Mouse (Mus musculus) midbrain, embryonic 11.5 days (tissue): ENCODE measurements around the gene Dnajc11. TPM values are rescaled to one million over a fixed set of nuclear protein-coding genes. Genes with fewer than 3 reads are reported as not detected.
A peak's percentile ranks its signal among the peaks of the same experiment; 100 is the strongest.

ENCODE experiments used
- ATAC-seq: fragments of 200-750 bp; cut with Nextera tagmentation; 2 replicates; pipeline ENCODE4 v1.8.0; 2017; ENCODE audit warnings: moderate TSS enrichment, moderate library complexity; ENCODE audit not compliant: low FRiP score
- DNase-seq: peaks from one replicate; pipeline ENCODE4 v3.0.0; 2015; ENCODE audit warnings: low spot score; ENCODE audit errors: missing footprints
- H3K27ac ChIP-seq: fragments of 300-500 bp; sonication (generic); 2 replicates; pipeline ENCODE4 v1.5.1; 2014; ENCODE audit warnings: low read depth, low read length
- H3K27me3 ChIP-seq: fragments of 300-500 bp; sonication (generic); 2 replicates; pipeline ENCODE4 v1.6.1; 2014; ENCODE audit warnings: mild to moderate bottlenecking, low read length, moderate library complexity, mixed read lengths; ENCODE audit not compliant: control insufficient read depth, insufficient read depth
- H3K36me3 ChIP-seq: fragments of 300-500 bp; sonication (generic); 2 replicates; pipeline ENCODE4 v1.6.1; 2014; ENCODE audit warnings: mild to moderate bottlenecking, low read length, moderate library complexity, mixed read lengths; ENCODE audit not compliant: control insufficient read depth, insufficient read depth
- H3K4me1 ChIP-seq: fragments of 300-500 bp; sonication (generic); 2 replicates; pipeline ENCODE4 v1.6.1; 2014; ENCODE audit warnings: low read length; ENCODE audit not compliant: control insufficient read depth, insufficient read depth
- H3K4me2 ChIP-seq: fragments of 300-500 bp; sonication (generic); 2 replicates; pipeline ENCODE4 v1.6.1; 2014; ENCODE audit warnings: mild to moderate bottlenecking, moderate library complexity
- H3K4me3 ChIP-seq: fragments of 300-500 bp; sonication (generic); 2 replicates; pipeline ENCODE4 v1.5.1; 2014; ENCODE audit warnings: low read depth, low read length
- H3K9ac ChIP-seq: fragments of 300-500 bp; sonication (generic); 2 replicates; pipeline ENCODE4 v1.6.1; 2014; ENCODE audit warnings: low read length
- H3K9me3 ChIP-seq: fragments of 300-500 bp; sonication (generic); 2 replicates; pipeline ENCODE4 v1.6.1; 2016; ENCODE audit warnings: low read length; ENCODE audit not compliant: control insufficient read depth
- WGBS: fragments of 180-500 bp; shearing (Covaris S2); extraction: QIAGEN DNeasy Blood & Tissue Kit; methylation state at CpG from one replicate; pipeline ENCODE4 v1.1.7; 2014; 5-methylcytosine and 5-hydroxymethylcytosine counted together
- polyA plus RNA-seq: library from polyadenylated mRNA; unstranded; fragments of >200 nt; fragmentation: Nextera tagmentation; extraction: Ambion mirVana; gene quantifications from 2 replicates; pipeline ENCODE4 v1.2.1, GENCODE M21; 2014

Dnajc11 gene
- polyA plus RNA-seq, 1 experiment from 2014 or later: 86.8 TPM

DNA sequence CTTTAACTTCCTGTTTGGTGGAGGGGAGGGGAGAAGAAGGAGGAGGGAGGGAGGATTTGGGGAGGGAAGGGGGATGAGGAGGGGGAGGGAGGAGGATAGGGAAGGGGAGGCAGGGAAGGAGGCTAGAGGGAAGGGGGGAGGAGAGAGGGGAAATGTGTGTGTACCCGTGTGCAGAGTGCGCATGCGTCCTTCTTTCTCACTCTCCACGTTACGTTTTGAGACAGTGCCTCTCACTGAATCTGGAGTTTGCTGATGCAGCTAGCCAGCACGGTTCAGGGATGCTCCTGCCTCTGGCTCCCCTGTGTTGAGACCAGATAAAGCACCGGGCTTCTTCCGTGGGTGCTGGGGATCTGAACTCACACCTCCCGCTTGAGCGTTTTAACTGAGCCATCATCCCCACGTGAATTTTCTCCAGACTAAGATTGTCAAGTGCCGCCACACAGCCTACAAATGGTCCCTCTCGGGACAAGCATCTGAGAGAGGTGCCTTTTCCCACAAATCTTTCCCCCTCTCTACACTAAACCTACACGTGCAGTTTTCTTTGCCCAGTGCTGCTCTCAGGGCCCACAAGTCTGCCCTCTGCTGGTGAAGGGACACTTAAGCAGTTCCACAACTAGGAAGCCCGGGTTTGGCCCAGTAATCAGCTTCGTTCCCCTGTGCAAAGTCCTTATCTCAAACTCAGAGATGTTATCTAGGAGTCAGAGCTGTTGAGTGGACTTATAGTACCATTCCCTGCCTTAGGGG, 13.4 kb upstream of the Dnajc11 start:
- H3K4me2 ChIP-seq: peak overlapping the region; percentile 39
- no peak overlapping the region for H3K27ac ChIP-seq
- H3K27me3 ChIP-seq: no peaks in the 10 kb centered on the region
- H3K9me3 ChIP-seq: no peaks in the 10 kb centered on the region
- H3K36me3 ChIP-seq: no peaks in the 10 kb centered on the region
- DNase-seq (peak; percentile 95), ATAC-seq (0 out of 2 replicates have a peak, but pooled peaks have one; percentile 55)
- peak overlapping the region; percentile 40; the same call in 1 of the 2 replicates for H3K9ac ChIP-seq
- H3K4me1 ChIP-seq: no peaks in the 10 kb centered on the region
- H3K4me3 ChIP-seq: no peak overlapping the region
- whole genome bisulfite sequencing: 19% methylated on average over 16 of the region's 16 CpGs

DNA sequence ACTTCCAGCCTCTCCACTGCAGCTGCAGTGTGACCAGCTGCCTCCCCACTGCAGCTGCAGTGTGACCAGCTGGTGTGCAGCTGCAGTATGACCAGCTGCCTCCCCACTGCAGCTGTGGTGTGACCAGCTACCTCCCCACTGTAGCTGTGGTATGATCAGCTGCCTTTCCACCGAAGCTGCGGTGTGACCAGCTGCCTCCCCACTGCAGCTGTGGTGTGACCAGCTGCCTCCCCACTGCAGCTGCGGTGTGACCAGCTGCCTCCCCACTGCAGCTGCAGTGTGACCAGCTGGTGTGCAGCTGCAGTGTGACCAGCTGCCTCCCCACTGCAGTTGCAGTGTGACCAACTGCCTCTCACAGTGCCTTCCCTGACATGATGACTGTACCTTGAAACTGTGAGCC, 11.4 kb upstream of the Dnajc11 start:
- Histone ChIP-seq H3K4me2 (no peak overlapping the region), H3K4me3 (no peak overlapping the region), H3K9me3 (no peaks in the 10 kb centered on the region), H3K36me3 (no peaks in the 10 kb centered on the region), H3K27ac (no peak overlapping the region), H3K4me1 (no peaks in the 10 kb centered on the region), H3K27me3 (no peaks in the 10 kb centered on the region), H3K9ac (no peak overlapping the region)
- ATAC-seq (no peak), DNase-seq (no peak)
- WGBS: 88% methylated on average over 3 of the region's 3 CpGs

DNA sequence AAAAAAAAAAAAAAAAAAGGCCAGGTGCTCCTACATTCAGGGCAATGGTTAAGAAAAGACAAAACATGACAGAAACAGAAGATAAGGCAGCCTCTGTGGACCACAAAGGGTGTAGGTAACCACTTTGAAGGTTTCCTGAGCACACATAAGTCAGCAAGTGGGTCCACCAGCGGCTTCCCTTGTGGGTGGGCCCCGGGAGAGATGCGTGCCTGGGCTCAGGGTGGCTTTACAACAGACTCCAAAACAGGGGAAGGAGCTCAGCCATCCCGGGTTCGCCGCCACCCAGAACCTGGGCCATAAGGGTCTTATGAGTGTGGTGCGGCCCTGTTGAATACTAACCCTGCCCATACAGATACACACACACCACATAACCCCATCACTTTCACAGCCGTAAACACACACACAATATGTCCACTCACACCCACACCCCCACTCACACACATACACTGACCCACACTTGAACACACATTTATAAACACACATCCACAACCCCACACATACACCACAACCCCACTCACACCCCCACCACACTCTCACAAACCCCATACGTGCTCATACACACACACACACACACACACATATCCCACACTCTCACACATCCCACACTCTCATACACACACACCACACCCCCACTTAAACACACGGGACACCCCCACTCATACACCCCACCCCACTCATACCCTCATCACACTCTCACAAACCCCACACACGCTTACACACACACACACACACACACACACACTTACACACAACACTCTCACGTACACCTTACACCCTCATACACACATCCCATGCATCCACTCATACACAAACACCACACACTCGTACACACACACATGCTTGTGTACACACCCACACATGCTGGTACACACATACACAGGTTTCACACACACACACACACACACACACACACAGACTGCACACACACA, 651 bp upstream of the Dnajc11 start:
- peak; percentile 79 for ATAC-seq
- no peak overlapping the region for H3K27ac ChIP-seq

DNA sequence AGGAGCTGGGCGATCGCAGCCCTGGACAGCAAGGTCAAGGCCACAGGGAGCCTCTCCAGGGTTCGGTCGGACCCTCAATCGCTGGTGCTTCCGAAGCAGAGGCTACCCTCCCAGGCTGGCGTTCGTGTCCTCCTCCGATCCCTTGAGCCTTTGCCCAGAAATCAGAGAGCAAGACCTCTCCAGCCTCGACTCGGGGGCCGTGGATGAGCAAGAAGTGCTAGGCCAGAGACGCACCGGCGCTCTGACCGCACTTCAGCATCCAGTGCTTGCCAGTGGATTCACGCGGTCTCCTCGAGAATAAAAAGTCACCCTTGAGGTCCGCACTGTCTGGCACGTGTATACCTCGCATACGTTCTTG, 703 bp downstream of the Dnajc11 start:
- Histone ChIP-seq H3K4me2 (peak overlapping the region; percentile 98), H3K9me3 (no peaks in the 10 kb centered on the region), H3K9ac (peak overlapping the region; percentile 86), H3K27ac (no peak overlapping the region), H3K36me3 (no peaks in the 10 kb centered on the region), H3K4me3 (peak overlapping the region; percentile 100), H3K4me1 (peaks cover 7% of the 10 kb centered on the region; the same call in 1 of the 2 replicates), H3K27me3 (no peaks in the 10 kb centered on the region)
- peak; percentile 91 for DNase-seq
- 2% methylated on average over 23 of the region's 23 CpGs for WGBS
- ATAC-seq: 0 out of 2 replicates have a peak, but pooled peaks have one; percentile 3

More for the DNA sequence above, 651 bp upstream of the Dnajc11 start:
- H3K27me3 ChIP-seq: no peaks in the 10 kb centered on the region
- H3K4me2 ChIP-seq: no peak overlapping the region
- H3K4me3 ChIP-seq: 0 out of 2 replicates have a peak overlapping the region, but pooled peaks have one; percentile 100
- 80% methylated on average over 13 of the region's 13 CpGs for WGBS
- DNase-seq: no peak
- peaks cover 7% of the 10 kb centered on the region; the same call in 1 of the 2 replicates for H3K4me1 ChIP-seq
- no peaks in the 10 kb centered on the region for H3K36me3 ChIP-seq
- no peaks in the 10 kb centered on the region for H3K9me3 ChIP-seq
- H3K9ac ChIP-seq: no peak overlapping the region

DNA sequence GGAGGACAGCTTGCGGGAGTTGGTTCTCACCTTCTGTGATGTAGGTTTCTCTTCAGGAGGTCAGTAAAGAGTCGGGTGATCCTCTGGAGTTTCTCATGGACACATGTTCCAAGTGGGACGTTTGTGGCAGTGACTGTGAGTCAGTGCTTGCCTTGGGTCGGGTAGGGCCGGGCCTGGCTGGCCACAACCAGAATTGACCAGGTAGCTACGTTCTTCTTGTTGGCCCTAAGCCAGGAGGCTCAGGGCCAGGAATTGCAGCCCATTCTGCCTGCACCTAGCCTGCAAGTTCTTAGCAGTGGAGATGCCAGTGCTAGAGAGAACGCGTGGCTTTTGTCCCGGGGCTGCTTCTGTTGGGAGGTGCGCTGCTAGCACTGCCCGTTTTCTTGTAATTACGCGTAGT, 4.0 kb downstream of the Dnajc11 start:
- Histone ChIP-seq H3K27me3 (no peaks in the 10 kb centered on the region), H3K9ac (no peak overlapping the region), H3K4me3 (no peak overlapping the region), H3K27ac (no peak overlapping the region), H3K4me2 (no peak overlapping the region), H3K9me3 (no peaks in the 10 kb centered on the region), H3K4me1 (peaks cover 7% of the 10 kb centered on the region; the same call in 1 of the 2 replicates), H3K36me3 (no peaks in the 10 kb centered on the region)
- DNase-seq (no peak), ATAC-seq (no peak)
- 93% methylated on average over 13 of the region's 13 CpGs for WGBS

DNA sequence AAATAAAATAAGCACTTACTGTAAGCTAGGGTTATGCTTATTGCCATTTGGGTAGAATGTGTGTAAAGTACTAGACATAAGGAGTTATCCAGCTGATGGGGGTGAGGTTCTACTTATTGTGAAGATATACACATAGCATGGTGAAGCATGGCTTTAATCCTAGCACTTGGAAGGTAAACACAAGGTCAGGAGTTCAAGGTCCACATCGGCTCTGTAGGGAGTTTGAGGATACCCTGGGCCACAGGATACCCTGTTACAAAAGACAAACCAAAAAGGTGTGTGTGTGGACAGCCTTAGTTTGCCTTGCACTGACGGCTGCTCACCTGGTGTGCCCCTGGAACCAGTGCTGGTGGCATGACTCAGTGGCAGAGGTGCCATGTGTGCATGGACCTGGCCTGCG, 4.6 kb downstream of the Dnajc11 start:
- ATAC-seq: no peak
- no peaks in the 10 kb centered on the region for H3K36me3 ChIP-seq
- whole genome bisulfite sequencing: 93% methylated on average over 3 of the region's 3 CpGs
- no peak overlapping the region for H3K4me3 ChIP-seq
- DNase-seq: no peak
- H3K27ac ChIP-seq: no peak overlapping the region
- H3K4me1 ChIP-seq: peaks cover 7% of the 10 kb centered on the region; the same call in 1 of the 2 replicates
- no peaks in the 10 kb centered on the region for H3K9me3 ChIP-seq
- no peak overlapping the region for H3K4me2 ChIP-seq
- H3K27me3 ChIP-seq: no peaks in the 10 kb centered on the region
- H3K9ac ChIP-seq: no peak overlapping the region

DNA sequence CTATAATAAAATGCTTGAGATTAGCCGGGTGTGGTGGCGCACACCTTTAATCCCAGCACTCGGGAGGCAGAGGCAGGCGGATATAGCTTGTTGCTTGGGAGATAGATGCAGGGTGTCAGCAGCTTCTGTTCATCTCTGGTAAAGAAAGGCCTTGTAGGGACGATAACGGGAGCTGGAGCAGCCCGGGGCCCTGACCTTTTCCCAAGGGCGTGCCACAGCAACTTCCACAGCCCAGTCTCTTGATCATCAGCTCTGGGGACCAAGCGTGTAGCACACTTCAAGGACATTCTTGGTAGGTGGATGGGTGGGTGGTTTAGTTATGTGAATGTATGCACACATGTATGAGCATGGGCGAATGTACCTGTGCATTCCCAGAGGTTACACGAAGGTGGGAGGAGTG, 12.7 kb downstream of the Dnajc11 start:
- H3K4me3 ChIP-seq: no peak overlapping the region
- H3K4me1 ChIP-seq: no peaks in the 10 kb centered on the region
- H3K9me3 ChIP-seq: no peaks in the 10 kb centered on the region
- H3K27ac ChIP-seq: no peak overlapping the region
- no peak overlapping the region for H3K4me2 ChIP-seq
- H3K36me3 ChIP-seq: no peaks in the 10 kb centered on the region
- no peaks in the 10 kb centered on the region for H3K27me3 ChIP-seq
- no peak for DNase-seq
- no peak overlapping the region for H3K9ac ChIP-seq
- 87% methylated on average over 11 of the region's 11 CpGs for WGBS
- ATAC-seq: no peak

DNA sequence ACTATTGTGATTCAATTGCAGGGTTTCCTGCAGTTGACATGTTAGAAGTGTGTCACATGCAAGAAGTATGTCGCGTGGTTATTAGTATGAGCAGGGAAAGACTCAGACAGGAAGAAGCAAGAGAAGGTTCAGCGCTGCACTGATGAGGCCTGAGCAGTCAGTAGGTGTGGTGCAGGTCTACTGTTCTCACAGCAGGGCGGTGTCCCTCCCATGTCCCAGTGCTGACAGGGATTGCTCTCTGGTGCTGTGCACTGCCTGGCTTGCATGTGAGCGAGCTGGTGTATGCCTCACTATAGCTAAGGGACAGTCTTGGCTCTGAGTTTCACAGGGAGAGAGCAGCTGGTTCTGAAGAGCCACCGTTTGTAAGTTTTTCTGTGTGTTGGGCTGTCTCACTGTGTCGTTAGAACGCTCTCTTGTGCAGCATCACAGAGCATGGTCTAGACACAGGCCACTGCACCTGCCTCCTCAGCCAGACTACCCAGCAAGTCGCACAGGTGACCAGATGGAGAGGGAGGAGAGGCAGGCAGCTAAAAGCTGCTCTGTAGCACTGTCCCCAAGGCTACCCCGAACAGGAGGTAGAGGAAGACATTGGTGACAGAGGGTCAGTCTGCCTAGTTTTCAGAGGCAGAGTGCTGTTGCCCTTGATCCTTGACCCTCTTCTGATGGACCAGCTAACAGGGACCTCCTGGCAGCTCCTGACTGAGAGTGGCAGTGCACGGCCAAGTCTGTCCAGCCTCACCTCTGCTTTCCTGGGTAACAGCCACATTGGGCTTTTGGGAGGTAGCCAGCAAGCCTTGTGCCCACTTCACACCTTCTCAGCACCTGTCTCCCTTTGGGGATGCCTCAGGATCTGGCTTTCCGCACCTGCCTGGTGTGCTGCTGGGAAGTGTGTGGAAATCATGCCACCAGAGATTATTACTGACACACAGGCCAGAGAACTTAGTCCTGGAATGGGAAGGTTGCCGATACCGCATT, 15.3 kb downstream of the Dnajc11 start:
- H3K9ac ChIP-seq: no peak overlapping the region
- no peaks in the 10 kb centered on the region for H3K4me1 ChIP-seq
- DNase-seq (no peak), ATAC-seq (no peak)
- WGBS: 90% methylated on average over 14 of the region's 14 CpGs
- peaks cover 9% of the 10 kb centered on the region; the same call in 1 of the 2 replicates for H3K36me3 ChIP-seq
- H3K27ac ChIP-seq: no peak overlapping the region
- no peaks in the 10 kb centered on the region for H3K9me3 ChIP-seq
- no peak overlapping the region for H3K4me3 ChIP-seq
- no peaks in the 10 kb centered on the region for H3K27me3 ChIP-seq
- H3K4me2 ChIP-seq: no peak overlapping the region
